In the genomic region with DNA sequence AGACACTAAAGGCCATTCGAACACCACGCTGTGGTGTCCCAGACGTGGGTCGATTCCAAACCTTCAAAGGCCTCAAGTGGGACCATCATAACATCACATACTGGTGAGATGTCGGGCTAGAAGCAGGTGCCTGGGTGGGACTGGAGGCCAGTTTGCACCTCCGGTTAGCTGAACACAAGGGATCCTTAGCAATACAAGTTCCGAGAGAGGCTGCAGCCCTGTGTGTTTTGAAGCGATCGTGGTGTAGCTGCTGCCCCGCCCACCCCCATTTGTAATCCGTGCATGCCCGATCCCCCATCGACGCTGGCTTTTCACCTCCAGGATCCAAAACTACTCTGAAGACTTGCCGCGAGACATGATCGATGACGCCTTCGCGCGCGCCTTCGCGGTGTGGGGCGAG, we compare ENCODE assay signal across 9 mouse cellular contexts. TPM values are rescaled to one million over a fixed set of nuclear protein-coding genes. Genes with fewer than 3 reads are reported as not detected.
DNase-seq lines count a peak whose midpoint lies in the region; ATAC-seq lines count a peak whose summit lies in the region.
"Had no signal": no experiment of that assay in that cellular context is flagged by ENCODE, and none has a peak within 500 bp of the region (broad histone marks: within the 10 kb centered on the region; RNA-seq: fewer than 3 reads in every experiment).

No protein-coding gene starts in this region.

- H3K36me3 ChIP-seq in heart, embryonic 15.5 days, result no peaks in the 10 kb centered on the region
- no peaks in the 10 kb centered on the region for H3K36me3 ChIP-seq in midbrain, embryonic 16.5 days (ENCODE audit: control insufficient read depth, insufficient read depth, low read length)

- no peak overlapping the region for H3K27ac ChIP-seq in heart, embryonic 15.5 days
- H3K27ac ChIP-seq in brown adipose tissue, adult 24 weeks (replicated peaks; ENCODE audit: low read depth, low read length), result no peak overlapping the region
- H3K27ac ChIP-seq in midbrain, embryonic 16.5 days (ENCODE audit: low read length), result no peak overlapping the region

- peak overlapping the region; percentile 50 for H3K4me2 ChIP-seq in heart, embryonic 15.5 days
- H3K4me2 ChIP-seq in midbrain, embryonic 16.5 days (ENCODE audit: low read length), result peak overlapping the region; percentile 42

- no peak for ATAC-seq in heart, embryonic 15.5 days (replicated peaks; ENCODE audit: insufficient number of reproducible peaks, insufficient read depth, low FRiP score, low read depth)
- no peak for ATAC-seq in midbrain, embryonic 16.5 days

- H3K4me3 ChIP-seq in heart, embryonic 15.5 days, result peak overlapping the region; percentile 27
- H3K4me3 ChIP-seq in brown adipose tissue, adult 24 weeks (ENCODE audit: insufficient read depth, low read depth, low read length), result peak overlapping the region; percentile 20; the same call in 1 of the 2 replicates
- H3K4me3 ChIP-seq in midbrain, embryonic 16.5 days (ENCODE audit: low read depth, low read length), result peak overlapping the region; percentile 3; the same call in 1 of the 2 replicates

- peaks cover 92% of the 10 kb centered on the region for H3K27me3 ChIP-seq in heart, embryonic 15.5 days
- H3K27me3 ChIP-seq in midbrain, embryonic 16.5 days (ENCODE audit: control insufficient read depth, insufficient read depth, low read depth, low read length), result peaks cover 37% of the 10 kb centered on the region

- no peak overlapping the region for H3K9ac ChIP-seq in heart, embryonic 15.5 days
- no peak overlapping the region for H3K9ac ChIP-seq in midbrain, embryonic 16.5 days (ENCODE audit: low read depth, low read length)

- no peaks in the 10 kb centered on the region for H3K9me3 ChIP-seq in heart, embryonic 15.5 days (replicated peaks)
- no peaks in the 10 kb centered on the region for H3K9me3 ChIP-seq in midbrain, embryonic 16.5 days (replicated peaks; ENCODE audit: control insufficient read depth, low read length, poor library complexity, severe bottlenecking)

- 8% methylated on average over 25 of the region's 25 CpGs for WGBS in heart, embryonic 15.5 days
- 5% methylated on average over 25 of the region's 25 CpGs for WGBS in midbrain, embryonic 16.5 days

- DNase-seq in heart, adult 18-20 months, result no peak
- DNase-seq in induced T-regulatory cell, adult 2 months (ENCODE audit: low read depth), result peak; percentile 51
- no peak for DNase-seq in adrenal gland, adult (ENCODE audit: inconsistent age in 2 of 2, low spot score in 1 of 2)
- DNase-seq in ovary, adult 18-20 months (ENCODE audit: low spot score), result no peak
- no peak for DNase-seq in right cerebral cortex, postnatal 10 days (ENCODE audit: low spot score in 2 of 2)

- H3K4me1 ChIP-seq in heart, embryonic 15.5 days (replicated peaks), result peaks cover 23% of the 10 kb centered on the region
- no peaks in the 10 kb centered on the region for H3K4me1 ChIP-seq in brown adipose tissue, adult 24 weeks (ENCODE audit: control insufficient read depth, insufficient read depth, insufficient read length, low read length)
- H3K4me1 ChIP-seq in midbrain, embryonic 16.5 days (ENCODE audit: control insufficient read depth, insufficient read depth, low read length), result peaks cover 15% of the 10 kb centered on the region

RNA-seq across cellular contexts. Expression of a gene that starts 8.4 kb away (rescaled TPM):
- polyA plus RNA-seq in heart, embryonic 15.5 days (2015; fragmentation: Nextera tagmentation; extraction: Ambion mirVana), result 0.81 and 4.5 TPM in 2 replicates
- 1 to 10 TPM; 1.3 to 1.6 TPM for total RNA-seq in heart, adult 18-20 months (2021)
- polyA plus RNA-seq in brown adipose tissue, adult 24 weeks (2012; ENCODE audit: insufficient read depth, insufficient read length, missing spikeins), result 5.8 and 6.9 TPM in 2 replicates
- 26.7 and 28.0 TPM in 2 replicates for polyA plus RNA-seq in midbrain, embryonic 16.5 days (2015; fragmentation: Nextera tagmentation; extraction: Ambion mirVana)
- total RNA-seq: CH12.LX had no signal

RNA-seq across cellular contexts. Expression of a gene that starts 11.6 kb away (rescaled TPM):
- polyA plus RNA-seq in heart, embryonic 15.5 days (2015; fragmentation: Nextera tagmentation; extraction: Ambion mirVana), result 0.21 and 0.53 TPM in 2 replicates
- 1 to 10 TPM; 2.0 to 2.3 TPM for total RNA-seq in heart, adult 18-20 months (2021)
- polyA plus RNA-seq in brown adipose tissue, adult 24 weeks (2012; ENCODE audit: insufficient read depth, insufficient read length, missing spikeins), result 1.2 and 1.3 TPM in 2 replicates
- polyA plus RNA-seq in midbrain, embryonic 16.5 days (2015; fragmentation: Nextera tagmentation; extraction: Ambion mirVana), result 52.8 and 57.7 TPM in 2 replicates

RNA-seq across cellular contexts. Expression of a gene that starts 37.4 kb away (rescaled TPM):
- 5.9 and 10.9 TPM in 2 replicates for polyA plus RNA-seq in heart, embryonic 15.5 days (2015; fragmentation: Nextera tagmentation; extraction: Ambion mirVana)
- 1 to 10 TPM; 6.8 to 7.7 TPM for total RNA-seq in heart, adult 18-20 months (2021)
- 6.2 and 6.9 TPM in 2 replicates for polyA plus RNA-seq in brown adipose tissue, adult 24 weeks (2012; ENCODE audit: insufficient read depth, insufficient read length, missing spikeins)
- polyA plus RNA-seq in midbrain, embryonic 16.5 days (2015; fragmentation: Nextera tagmentation; extraction: Ambion mirVana), result 16.2 and 16.9 TPM in 2 replicates

Comparison
In these comparisons a context has a peak if more than half of its experiments do, and no peak if none do; other contexts are left out.
1. RNA of a gene that starts 11.6 kb away (polyA plus RNA-seq): 52.8 to 57.7 TPM in midbrain, embryonic 16.5 days; 1.2 to 1.3 TPM in brown adipose tissue, adult 24 weeks and 0.21 to 0.53 TPM in heart, embryonic 15.5 days; every median in the first group is over 10 times any median in the second.
2. Peak in every context shown above with its lines, with median percentiles within 50 percentile points of each other: H3K4me3 ChIP-seq.